Mouse (Mus musculus) lung, adult 2 months (tissue): Measurements from ENCODE around the gene Tanc1. TPM values are rescaled to one million over a fixed set of nuclear protein-coding genes. Genes with fewer than 3 reads are reported as not detected.

Source experiments
- DNase-seq: peaks from one replicate; pipeline ENCODE4 v3.0.0; 2022
- H3K4me1 ChIP-seq: fragments of 200-500 bp; 2 replicates; pipeline ENCODE4 v1.6.1; 2011; ENCODE audit warnings: low read length; ENCODE audit not compliant: control insufficient read depth, insufficient read depth
- H3K4me3 ChIP-seq: fragments of 200-500 bp; replicated peaks from 2 replicates; pipeline ENCODE3; 2011; ENCODE audit warnings: low read depth, mild to moderate bottlenecking, control low read depth, low read length; ENCODE audit errors: extremely low read depth
- CTCF ChIP-seq: fragments of 200-500 bp; IDR thresholded peaks from 2 replicates; pipeline ENCODE4 v1.5.1; 2011; ENCODE audit warnings: mild to moderate bottlenecking, low read length, control low read depth; ENCODE audit not compliant: insufficient read depth
- POLR2A ChIP-seq: fragments of 200-500 bp; IDR thresholded peaks from 2 replicates; pipeline ENCODE4 v1.6.1; 2011; ENCODE audit warnings: low read depth, mild to moderate bottlenecking, control low read depth, low read length, borderline replicate concordance; ENCODE audit errors: extremely low read depth
- WGBS: fragments of 180-500 bp; shearing (Covaris S2); methylation state at CpG from one replicate; pipeline ENCODE4 v1.1.7; 2018; 5-methylcytosine and 5-hydroxymethylcytosine counted together
- polyA plus RNA-seq: library from polyadenylated mRNA; depleted of rRNA; stranded (reverse); fragments of >200 nt; gene quantifications from 2 replicates; pipeline ENCODE4 v1.2.3, GENCODE M21; 2012

Gene Tanc1
- polyA plus RNA-seq, 1 experiment = 29.0 TPM

DNA sequence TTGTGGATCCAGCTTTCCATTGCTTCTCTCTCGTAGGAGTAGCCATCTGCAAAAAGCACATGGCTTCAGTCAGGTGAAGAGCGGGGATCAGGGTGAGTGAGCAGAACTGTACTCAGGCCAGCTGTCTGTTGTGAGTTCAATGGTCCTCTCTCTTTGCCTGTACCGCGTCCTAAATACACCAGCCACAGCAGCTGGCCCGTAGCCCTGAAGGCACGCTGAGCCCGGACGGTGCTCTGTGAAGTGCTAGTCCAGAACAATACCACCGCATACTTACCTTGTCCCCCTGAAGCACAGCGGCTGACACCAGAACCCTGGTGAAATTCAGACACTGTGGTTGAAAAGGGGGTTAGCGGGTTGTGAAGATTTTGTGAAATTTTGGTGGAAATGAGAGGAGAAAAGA, 241.1 kb downstream of the Tanc1 start:
- WGBS = 89% methylated on average over 11 of the region's 11 CpGs
- TF ChIP-seq CTCF (no peak), POLR2A (no peak)
- H3K4me3 ChIP-seq = no peak overlapping the region

DNA sequence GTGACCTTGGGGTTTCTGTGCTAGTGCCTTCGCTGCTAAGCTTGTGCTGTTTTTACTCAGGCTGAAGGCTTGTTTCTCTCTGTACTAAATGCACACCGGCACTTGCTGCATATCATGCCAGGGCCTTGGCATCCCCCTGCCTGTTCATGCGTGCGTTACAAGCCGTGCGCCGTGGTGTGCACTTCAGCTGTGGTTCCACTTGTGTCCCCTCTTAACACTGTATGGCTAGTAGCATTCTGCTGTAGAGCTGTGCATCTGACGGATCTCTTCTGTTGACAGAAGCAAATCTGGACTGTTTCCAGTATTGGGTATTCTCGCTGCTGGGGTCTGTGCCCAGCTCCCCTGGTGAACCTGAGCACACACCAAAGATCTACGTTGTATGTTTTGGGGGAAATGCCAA, 241.7 kb downstream of the Tanc1 start:
- WGBS = 89% methylated on average over 10 of the region's 10 CpGs
- no peaks in the 10 kb centered on the region for H3K4me1 ChIP-seq
- TF ChIP-seq CTCF (no peak), POLR2A (no peak)
- no peak for DNase-seq
- no peak overlapping the region for H3K4me3 ChIP-seq

More for the DNA sequence above, 241.1 kb downstream of the Tanc1 start:
- no peaks in the 10 kb centered on the region for H3K4me1 ChIP-seq
- DNase-seq = no peak

DNA sequence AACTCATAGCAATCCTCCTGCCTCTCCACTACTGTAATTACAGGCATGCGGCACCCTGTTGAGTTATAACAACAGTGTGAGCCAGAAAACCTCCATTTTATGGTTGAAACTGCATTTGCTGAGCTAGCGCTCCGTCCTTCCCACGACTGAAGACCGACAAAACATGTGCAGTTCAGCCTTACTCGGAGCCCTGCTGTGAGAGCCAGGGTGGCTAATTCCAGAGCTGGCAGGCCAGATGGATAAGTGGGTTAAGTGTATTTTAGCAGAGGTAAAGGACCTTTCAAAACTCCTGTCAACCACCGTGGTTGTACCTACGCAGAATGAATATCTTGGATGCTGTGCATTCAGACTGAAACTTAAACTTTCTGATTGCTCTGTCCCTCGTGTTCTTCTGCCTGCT, 242.5 kb downstream of the Tanc1 start:
- WGBS = 85% methylated on average over 9 of the region's 9 CpGs
- no peak for TF ChIP-seq POLR2A
- TF ChIP-seq CTCF = no peak
- Histone ChIP-seq H3K4me3 (no peak overlapping the region), H3K4me1 (no peaks in the 10 kb centered on the region)
- no peak for DNase-seq

DNA sequence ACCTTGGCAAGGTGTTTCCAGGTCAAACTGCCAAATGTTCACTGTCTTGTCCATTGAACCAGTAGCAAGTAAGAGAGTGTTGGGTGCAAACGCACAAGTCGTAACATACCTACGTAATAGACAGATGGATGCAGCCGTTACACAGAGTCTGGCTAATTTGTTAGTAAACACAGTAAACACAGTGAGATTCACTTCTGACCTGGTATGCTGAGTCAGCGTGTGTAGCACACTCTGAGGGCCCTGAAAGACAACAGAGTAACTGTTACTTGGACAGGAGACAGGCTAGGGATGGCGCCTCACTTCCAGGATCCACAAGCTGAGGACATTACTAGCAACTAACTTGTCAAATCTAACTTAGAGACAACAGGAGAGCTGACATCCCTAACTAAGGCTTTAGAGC, 250.8 kb downstream of the Tanc1 start:
- Histone ChIP-seq H3K4me1 (no peaks in the 10 kb centered on the region), H3K4me3 (no peak overlapping the region)
- 90% methylated on average over 6 of the region's 6 CpGs for WGBS
- TF ChIP-seq POLR2A (no peak), CTCF (no peak)
- no peak for DNase-seq

DNA sequence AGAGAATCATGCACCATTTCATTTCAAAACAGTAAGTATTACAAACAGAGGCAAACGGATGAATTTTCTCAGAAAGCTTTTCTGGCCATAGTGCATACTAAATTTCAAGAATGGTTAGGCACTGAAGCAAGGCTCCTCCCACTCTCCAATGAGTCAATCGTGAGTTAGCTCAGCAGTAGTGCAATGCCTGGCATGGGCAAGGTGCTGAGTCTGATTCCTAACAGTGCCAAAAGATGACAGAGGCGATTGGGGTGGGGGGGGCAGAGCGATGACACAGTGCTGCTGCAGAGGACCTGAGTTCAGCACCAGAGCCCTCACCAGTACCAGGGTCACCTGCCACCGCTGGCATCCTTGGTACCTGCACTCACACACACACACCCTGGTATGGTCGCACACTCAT, 258.7 kb downstream of the Tanc1 start:
- WGBS = 80% methylated on average over 6 of the region's 6 CpGs
- DNase-seq = no peak
- H3K4me1 ChIP-seq = no peaks in the 10 kb centered on the region
- H3K4me3 ChIP-seq = no peak overlapping the region
- no peak for TF ChIP-seq CTCF
- no peak for TF ChIP-seq POLR2A

DNA sequence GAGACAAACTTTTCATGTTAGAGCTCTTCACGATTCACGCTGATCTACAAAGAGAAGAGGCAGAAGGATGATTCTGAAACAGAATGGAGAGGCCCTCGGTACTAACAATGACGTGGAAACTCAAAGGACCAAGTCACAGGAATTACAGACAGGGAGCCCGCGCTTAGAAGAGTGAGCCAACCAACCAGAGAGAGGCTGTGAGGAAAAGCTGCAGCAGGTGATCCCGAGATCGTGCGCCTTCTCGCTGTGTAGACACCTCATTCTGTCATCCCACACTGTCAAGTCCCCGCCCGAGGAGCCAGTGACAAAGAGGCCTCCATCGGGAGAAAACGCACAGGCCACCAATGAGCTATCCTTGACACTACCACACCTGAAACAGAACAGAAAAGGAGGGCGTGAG, 264.6 kb downstream of the Tanc1 start:
- TF ChIP-seq POLR2A (no peak), CTCF (no peak)
- no peak for DNase-seq
- no peak overlapping the region for H3K4me3 ChIP-seq
- WGBS = 94% methylated on average over 15 of the region's 15 CpGs
- no peaks in the 10 kb centered on the region; the same call in 1 of the 2 replicates for H3K4me1 ChIP-seq

DNA sequence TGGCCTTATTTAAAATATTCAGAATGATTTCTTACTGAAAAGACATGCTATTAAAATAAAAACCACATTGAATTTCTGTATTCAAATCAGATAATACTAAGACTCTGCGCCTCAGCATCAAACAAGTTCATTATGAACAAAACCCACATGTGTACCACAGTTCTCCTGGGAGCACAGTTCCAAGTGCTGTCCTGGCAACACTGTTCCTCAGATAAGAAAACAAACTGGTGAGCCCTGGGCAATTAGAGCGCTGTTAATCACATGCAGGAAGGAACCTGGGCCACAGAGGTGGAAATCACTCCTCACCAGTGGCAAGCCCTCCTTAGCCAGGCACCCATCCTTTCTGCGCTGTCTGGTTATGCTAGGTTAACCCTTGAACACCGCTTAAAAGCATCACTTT, 265.5 kb downstream of the Tanc1 start:
- TF ChIP-seq POLR2A = no peak
- no peak for TF ChIP-seq CTCF
- 89% methylated on average over 4 of the region's 4 CpGs for WGBS
- Histone ChIP-seq H3K4me3 (no peak overlapping the region), H3K4me1 (no peaks in the 10 kb centered on the region; the same call in 1 of the 2 replicates)
- no peak for DNase-seq

DNA sequence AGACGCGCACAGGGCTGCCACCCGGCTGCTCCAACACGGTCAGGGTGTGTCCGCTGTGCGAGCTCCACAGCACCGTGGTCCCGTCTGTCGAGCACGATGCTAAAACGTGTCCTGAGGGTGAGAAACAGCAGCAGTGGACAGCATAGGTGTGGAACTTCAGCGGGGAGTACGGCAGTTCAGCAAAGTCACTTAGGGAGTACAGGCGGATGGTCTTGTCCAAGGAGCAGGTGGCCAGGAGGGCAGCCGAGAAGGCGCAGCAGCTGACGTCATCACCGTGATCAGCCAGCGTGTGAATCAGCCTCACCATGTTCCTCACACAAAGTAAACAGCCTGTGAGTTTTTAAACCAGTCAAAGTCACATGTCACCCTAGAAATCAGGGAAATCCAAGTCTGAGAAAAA, 266.4 kb downstream of the Tanc1 start:
- no peaks in the 10 kb centered on the region; the same call in 1 of the 2 replicates for H3K4me1 ChIP-seq
- no peak for DNase-seq
- TF ChIP-seq CTCF = no peak
- no peak for TF ChIP-seq POLR2A
- WGBS = 82% methylated on average over 19 of the region's 19 CpGs
- H3K4me3 ChIP-seq = no peak overlapping the region

DNA sequence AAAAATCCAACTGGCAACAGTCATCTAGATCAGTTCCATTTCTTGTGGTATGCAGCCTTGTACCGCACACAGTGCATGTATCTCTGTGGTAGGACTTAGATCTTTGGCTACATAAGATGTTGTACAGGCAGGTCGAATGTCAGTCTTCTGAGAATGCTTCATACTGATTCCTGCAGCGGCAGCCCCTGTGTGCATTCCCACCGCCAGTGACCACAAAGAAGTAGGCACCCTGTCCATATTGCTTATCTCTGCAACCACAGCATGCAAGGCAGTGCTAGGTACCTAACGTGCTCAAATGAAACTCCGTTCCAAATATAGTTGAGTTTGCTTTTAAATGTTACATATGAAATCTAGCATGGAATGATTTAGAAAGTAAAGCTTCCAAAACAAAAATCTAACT, 269.6 kb downstream of the Tanc1 start:
- Histone ChIP-seq H3K4me3 (peak overlapping the region; percentile 34), H3K4me1 (no peaks in the 10 kb centered on the region; the same call in 1 of the 2 replicates)
- DNase-seq = no peak
- WGBS = 45% methylated on average over 6 of the region's 6 CpGs
- no peak for TF ChIP-seq POLR2A
- TF ChIP-seq CTCF = no peak

DNA sequence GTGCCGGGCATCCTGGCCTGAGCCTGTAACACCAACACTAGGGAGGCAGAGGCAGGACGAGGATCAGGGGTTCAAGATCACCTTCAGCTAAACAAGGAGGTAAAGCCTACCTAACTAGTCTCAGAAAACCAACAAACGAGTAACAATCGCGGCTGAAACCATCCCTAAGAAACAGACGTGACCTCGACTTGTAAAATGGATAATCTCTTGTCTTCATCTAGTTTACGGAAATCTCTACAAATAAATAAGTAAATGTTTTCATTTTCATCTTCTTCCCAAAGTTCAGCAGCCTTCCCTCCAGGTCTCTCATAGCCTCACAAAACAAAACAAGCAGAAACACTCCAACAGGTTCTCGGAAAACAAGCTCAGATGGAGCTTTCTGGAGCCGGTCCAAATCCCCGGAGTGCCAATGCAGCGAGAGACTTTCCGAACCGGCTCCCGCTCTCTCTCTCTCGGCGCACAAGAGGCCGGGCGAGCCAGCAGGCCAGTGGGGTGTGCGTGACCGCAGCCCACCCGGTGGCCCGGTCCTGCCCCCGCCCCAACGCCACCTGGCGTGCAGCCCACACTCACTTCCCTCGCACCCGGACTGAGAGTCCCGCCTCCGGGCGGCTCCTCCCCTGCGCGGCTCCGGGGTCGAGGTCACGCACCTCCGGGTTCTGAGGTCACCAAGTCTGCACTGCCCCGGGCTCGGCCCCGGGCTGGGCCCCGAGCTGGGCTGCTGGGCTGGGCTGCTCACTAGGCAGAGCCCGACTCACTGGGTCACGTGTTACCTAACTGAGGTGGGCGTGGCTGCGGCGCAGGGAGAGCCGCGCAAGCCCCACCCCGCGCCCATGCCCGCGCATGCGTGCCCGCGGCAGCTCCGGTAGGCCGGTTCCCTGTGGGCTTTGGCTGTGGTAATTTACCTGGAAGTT, 270.2 kb downstream of the Tanc1 start, which contains the start of gene Wdsub1:
Gene Wdsub1, minus strand, starts transcription at position 761 of the 911 bp plus-strand sequence.
- WGBS = 3% methylated on average over 57 of the region's 57 CpGs
- TF ChIP-seq POLR2A (peak; percentile 59; the same call in 1 of the 2 replicates), CTCF (no peak)
- no peaks in the 10 kb centered on the region; the same call in 1 of the 2 replicates for H3K4me1 ChIP-seq
- H3K4me3 ChIP-seq = peak within 1 kb of the TSS; percentile 84
- DNase-seq = peak; percentile 89
